Mouse (Mus musculus): ENCODE results near the gene Tnfsf12.
A peak's percentile ranks its signal among the peaks of the same experiment; 100 is the strongest.
"Not testable (repeated sequence)": the region's sequence is repeated elsewhere in the genome, so short reads cannot be mapped to it uniquely, and the experiment has no call there.

Tnfsf12 gene

GRCm38 (mm10) chr11:69704613-69705010 is 9.0 kb upstream of the Tnfsf12 start:
- DNase-seq (ENCODE audit: low read depth, low spot score) = peak; percentile 77

DNA sequence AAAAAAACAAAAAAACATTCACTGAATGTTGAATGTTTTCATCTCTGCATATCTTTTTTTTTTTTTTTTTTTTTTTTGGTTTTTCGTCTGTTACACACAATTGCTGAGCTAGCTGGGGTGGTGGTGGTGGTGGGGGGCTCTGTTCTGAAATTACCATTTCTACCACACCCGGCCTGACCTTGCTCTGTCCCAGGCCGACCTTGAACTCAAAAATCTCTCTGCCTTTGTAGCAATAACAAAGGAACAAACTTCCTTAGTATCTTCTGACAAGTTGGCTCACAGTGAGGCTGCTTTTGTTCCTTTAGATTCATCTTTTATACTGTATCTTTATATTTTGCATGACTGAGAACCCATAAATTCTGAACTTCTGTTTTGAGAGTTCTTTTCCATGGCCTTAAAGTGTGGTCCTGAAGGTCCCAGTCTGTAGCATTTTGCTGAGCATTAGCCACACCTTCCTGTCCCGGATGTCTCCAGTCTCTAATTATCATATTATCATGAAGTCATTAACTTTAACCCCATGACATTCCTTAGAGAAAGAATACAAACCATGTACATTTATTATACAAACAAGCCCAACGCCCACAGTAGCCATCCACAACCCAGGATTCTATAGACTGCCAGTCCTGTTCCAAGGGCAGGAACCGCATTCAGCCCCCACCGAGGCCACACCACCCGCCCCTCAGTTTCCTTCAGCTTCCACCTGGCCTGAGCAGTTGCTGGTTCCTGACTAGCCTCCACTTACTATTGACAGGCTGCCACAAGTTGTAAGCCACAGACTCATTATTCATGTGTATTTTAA is 8.4 kb upstream of the Tnfsf12 start:
- DNase-seq (ENCODE audit: low read depth, low spot score) = peak; percentile 94

GRCm38 (mm10) chr11:69703381-69703780 is 7.7 kb upstream of the Tnfsf12 start:
- peak; percentile 64 for DNase-seq (ENCODE audit: low read depth, low spot score)

- not testable (repeated sequence) for DNase-seq (ENCODE audit: low read depth, low spot score)
These were observed 7.2 kb upstream of the Tnfsf12 start for GRCm38 (mm10) chr11:69702886-69703285.

DNA sequence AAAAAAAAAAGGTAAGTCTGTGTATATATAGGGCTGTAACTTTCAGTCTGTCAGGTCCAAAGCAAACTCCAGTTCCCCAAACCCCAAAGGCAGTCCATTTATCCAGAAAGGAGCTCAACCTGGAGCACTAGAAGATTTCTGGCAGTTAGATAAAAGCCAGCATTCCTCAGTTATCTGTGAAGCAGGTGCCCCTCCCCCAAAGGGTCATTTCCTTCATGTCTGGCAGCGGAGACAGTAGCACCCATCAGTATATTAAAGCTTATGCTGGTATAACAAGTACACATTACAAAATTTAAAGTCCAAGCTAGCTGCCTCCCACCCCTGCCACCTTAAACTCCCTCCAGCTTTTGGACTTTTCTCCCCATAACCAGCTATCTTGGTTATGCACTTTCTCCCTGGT is 3.9 kb upstream of the Tnfsf12 start:
- DNase-seq (ENCODE audit: low read depth, low spot score) = no peak

DNA sequence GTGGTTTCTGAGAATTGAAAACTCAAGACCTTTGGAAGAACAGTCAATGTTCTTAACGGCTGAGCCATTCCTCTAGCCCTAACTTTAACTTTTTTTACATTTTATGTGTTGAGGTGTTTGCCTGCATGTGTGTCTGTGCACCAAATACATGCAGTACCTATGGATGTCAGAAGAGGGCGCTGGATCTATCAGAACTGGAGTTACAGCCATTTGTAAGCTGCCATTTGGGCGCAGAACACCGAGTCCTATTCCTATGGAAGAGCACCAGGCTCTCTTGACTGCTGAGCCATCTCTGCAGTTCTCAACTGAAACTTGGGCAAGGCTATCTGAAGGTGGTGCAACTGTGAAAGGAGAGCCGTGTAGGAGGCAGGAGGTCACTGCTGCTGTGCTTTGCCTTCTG is 2.9 kb upstream of the Tnfsf12 start:
- peak; percentile 90 for DNase-seq (ENCODE audit: low read depth, low spot score)

DNA sequence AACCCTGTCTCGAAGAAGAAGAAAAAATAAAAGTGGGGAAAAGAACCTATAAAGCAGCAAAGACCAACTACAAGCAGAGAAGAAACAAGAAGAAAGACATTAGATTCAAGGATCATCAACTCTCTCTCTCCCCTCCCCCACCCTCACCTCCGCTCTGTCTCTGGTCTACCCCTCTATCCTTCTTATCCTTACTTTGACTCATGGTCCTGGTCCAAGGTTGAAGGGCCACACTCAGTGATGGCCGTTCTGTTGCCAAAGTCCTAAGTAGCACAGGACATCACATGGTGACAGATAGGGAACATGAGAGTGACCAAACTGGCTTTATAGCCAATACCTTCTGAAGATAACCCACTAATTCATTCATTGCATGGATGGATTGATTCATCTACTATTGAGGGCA is 1.7 kb upstream of the Tnfsf12 start:
- no peak for DNase-seq (ENCODE audit: low read depth, low spot score)

- DNase-seq (ENCODE audit: low read depth, low spot score) = no peak
These were observed 646 bp downstream of the Tnfsf12 start for GRCm38 (mm10) chr11:69695046-69695360.

DNA sequence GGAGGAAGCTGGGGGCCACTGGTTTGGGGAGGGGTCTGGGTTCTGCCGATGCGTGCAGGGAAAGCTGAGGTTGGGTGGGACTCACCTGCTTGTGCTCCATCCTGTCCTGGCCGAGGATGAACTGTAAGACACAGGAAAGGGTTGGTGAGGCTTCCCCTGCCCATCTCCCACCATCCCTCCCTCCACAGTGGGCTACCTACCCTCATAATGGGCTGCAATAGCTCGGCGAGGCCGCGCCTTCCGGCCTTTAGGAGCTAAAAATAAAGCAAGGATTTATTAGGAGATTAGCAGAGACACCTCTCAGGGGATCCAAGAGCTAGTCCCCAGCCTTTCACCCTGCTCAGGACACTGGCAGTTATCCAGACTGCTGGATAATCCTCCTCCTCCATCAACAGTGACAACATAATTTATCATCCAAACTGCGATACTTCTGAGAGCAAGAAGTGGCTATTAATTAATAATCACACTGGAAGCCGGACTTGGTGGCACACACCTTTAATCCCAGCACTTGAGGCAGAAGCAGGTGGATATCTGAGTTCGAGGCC is 2.2 kb downstream of the Tnfsf12 start:
- DNase-seq (ENCODE audit: low read depth, low spot score) = no peak

- no peak for DNase-seq (ENCODE audit: low read depth, low spot score)
These were observed 2.8 kb downstream of the Tnfsf12 start for GRCm38 (mm10) chr11:69692863-69693262.

DNA sequence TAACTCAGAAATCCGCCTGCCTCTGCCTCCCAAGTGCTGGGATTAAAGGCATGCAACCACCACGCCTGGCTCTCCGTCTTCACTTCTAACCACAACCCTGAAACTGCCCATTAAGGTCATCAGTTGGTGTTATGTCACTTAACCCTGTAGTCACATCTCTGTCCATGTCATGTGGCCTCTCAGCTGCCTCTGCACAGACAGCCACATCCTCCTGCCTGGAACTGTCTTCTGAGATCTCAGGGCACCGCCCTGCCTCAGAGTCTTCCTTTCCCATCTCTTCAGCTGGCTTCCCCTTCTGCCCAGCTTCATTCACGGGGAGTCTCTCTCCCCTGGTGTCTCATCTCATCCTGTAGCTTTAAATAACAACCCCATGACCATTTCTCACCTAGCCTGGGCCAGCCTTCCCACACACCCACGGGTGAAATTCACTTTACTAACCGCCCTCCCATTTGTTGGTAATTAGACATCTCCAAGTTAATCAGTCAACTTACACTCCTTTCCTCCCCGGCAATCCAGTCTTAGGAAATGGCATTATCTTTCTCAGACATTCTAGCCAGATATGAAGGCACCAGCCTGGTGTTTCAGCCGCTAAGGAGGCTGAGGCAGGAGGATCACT is 3.3 kb downstream of the Tnfsf12 start:
- no peak for DNase-seq (ENCODE audit: low read depth, low spot score)

- peak; percentile 81 for DNase-seq (ENCODE audit: low read depth, low spot score)
These were observed 5.8 kb downstream of the Tnfsf12 start for GRCm38 (mm10) chr11:69689891-69690290.

- DNase-seq (ENCODE audit: low read depth, low spot score) = no peak
These were observed 8.6 kb downstream of the Tnfsf12 start for GRCm38 (mm10) chr11:69687061-69687460.

- DNase-seq (ENCODE audit: low read depth, low spot score) = peak; percentile 72
These were observed 9.3 kb downstream of the Tnfsf12 start for GRCm38 (mm10) chr11:69686377-69686776.

DNA sequence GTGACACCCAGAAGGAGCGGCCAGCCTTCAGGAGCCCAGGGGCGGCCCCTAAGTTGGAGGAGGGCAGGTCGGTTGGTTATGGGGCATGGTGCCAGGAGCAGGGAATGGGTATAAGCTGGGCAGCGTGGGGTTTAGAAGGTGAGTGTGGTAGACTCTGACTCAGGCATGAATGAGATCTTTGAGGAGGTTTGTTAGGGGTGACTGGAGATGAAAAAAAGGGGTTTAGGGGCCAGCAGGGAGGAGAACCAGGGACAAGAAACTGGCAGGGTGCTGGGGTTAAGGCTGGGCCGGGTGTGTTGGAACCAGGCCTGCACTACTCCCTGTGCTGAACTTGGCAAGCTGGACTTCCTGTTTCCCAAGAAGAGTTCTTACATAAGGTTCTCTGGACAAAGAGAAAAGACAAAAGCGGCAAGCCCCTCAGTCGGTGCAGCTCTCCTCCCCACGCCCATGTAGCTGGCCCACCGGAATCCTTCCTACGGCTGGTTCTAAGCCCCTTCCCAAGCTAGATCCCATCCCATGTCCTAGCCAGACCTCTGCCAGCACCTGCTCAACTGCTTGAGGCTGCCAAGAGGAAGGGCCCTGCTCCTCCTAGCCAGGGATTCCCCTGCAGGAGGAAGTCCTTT is 10.0 kb downstream of the Tnfsf12 start, which contains the start of gene Tnfsf13:
TSS of gene Tnfsf13 (minus strand) at position 259 of the 623 bp plus-strand sequence.
- no peak for DNase-seq (ENCODE audit: low read depth, low spot score)

GRCm38 (mm10) chr11:69684936-69685335 is 10.7 kb downstream of the Tnfsf12 start:
- DNase-seq (ENCODE audit: low read depth, low spot score) = no peak

DNA sequence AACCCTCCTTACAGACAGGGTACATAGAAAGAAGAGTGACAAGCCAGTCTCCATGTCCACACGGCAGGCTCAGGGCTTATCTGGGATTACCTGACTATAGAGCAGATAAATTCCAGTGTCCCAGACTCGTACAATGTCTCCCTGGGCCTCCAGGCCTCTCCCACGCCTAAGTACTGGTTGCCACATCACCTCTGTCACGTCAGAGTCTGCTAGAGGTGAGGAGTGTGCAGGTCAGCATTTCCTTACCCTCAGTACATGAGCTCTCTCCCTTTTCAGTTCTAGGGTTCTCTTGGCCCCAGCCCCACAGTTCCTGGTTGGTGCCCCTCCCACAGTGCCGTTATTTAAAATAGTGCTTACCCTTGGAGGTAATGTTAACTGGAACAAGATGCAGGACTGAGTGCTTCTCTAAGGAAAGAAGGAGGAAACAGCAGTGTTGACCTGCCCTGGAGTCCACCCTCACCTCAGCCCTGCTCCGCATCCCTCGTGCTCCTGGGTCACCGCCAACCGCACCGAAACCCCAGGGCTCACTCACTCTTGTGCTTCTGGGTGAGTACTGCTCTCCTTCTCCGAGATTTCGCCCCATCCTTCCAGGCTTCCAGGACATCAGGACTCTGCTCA is 11.4 kb downstream of the Tnfsf12 start:
- no peak for DNase-seq (ENCODE audit: low read depth, low spot score)

DNA sequence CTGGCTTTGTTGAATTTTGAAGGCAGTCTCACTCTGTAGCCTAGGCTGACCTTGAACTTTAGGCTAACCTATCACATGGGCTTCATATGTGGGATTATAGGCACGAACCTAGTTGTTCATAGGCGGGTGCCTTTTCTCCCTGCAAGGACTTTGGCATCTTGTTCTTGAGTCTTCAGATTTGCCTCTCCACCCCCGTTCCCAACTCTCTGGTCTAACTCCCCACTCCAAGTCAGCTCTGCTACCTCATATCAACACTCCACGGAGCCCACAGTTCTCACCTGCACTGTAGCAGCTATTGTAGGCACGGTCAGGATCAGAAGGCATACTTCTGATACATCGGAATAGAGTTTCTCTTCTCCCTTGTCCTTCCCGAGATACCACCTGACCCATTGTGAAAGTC is 12.1 kb downstream of the Tnfsf12 start:
- DNase-seq (ENCODE audit: low read depth, low spot score) = no peak

- peak; percentile 95 for DNase-seq (ENCODE audit: low read depth, low spot score)
These were observed 12.7 kb downstream of the Tnfsf12 start for GRCm38 (mm10) chr11:69682840-69683533.

DNA sequence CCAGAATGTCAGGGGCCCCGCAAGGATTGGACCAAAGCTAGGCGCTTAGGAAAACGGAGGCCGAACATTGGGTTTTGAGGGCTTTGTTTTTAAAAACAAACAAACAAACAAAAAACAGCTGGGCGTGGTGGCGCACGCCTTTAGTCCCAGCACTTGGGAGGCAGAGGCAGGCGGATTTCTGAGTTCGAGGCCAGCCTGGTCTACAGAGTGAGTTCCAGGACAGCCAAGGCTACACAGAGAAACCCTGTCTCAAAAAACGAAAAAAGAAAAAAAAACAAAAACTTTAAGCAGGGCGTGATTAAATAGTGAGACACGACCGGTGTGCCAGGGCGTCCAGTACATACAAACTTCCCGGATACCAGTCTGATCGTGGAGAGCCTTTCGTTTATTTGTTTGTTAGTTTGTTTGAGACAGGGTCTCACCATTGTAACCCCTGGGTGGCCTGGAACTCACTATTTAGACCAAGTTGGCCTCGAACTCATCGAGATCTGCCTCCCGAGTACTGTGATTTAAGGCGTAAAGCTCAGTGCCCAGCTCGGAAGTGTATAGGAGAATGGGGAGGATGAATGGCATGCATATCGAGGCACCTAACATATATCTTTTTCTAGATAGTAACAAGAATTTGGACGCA is 13.3 kb downstream of the Tnfsf12 start:
- no peak for DNase-seq (ENCODE audit: low read depth, low spot score)

All from ES-CJ7 (cell line).